ENCODE assay signal across 7 mouse cellular contexts in the genomic region with DNA sequence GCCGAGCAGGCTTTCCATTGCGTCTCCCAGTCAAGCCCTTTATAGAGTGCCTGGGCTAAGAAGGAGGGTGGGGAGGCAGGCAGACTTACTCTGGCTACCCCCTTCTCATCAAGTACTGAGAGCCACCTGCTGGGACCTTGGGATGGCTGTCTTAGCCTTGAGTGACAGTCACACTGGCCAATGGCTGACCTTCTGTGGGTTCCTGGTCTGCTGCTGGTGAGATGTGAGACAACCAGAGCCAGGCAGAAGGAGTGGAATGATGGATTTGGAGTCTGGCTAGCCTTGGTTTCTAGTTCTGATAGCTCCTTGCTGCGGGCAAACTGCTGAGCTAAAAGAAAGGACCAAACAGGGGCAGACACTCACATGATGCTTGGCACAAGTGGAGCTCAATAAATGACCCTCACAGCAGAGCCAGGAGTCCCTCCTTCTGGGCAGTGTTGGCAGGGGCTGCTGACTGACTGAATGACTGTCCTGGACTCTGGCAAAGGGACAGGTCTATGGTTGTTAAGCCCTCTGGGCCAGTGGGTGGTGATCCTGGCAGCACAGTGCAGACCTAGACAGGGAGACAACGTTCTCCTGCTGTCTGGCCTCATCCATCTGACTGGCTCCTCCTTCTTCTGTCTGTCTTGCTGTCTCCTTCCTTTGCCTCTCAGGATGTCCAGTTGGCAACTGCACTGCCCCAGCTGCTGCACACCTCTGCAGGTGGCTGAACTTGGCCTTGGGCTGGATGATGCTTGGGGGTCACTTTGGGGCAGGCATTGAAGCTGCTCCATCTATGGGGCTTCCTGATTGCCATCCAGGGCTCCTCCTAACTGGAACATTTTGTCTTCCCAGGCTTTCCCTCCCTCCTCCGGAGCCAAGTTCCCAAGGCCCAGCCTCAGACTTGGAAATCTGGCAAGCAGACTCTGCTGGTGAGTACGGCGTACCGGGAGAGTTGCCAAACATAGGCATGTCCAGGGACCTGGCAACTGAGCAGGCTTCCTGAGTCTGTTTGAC. TPM values are rescaled to one million over a fixed set of nuclear protein-coding genes. Genes with fewer than 3 reads are reported as not detected.
DNase-seq lines count a peak whose midpoint lies in the region; ATAC-seq lines count a peak whose summit lies in the region.

No protein-coding gene starts in this region.

- intact Hi-C loops in gastrocnemius, postnatal 14 days (cut with DNase I; ENCODE audit: low total_unique reads) = loop anchor here (10.0 kb wide), 1 partner anchor 163 kb away; no protein-coding TSS in a partner anchor

- ATAC-seq in cerebellum, adult (ENCODE audit: insufficient number of reproducible peaks, low FRiP score, low TSS enrichment) = peak; percentile 47

- DNase-seq in ovary, postnatal 36 days (ENCODE audit: low spot score) = peak; percentile 39
- DNase-seq in ovary, postnatal 14 days (ENCODE audit: low spot score) = no peak
- DNase-seq in gastrocnemius, postnatal 14 days = peak; percentile 56
- DNase-seq in left cerebral cortex, adult 11 months (ENCODE audit: low spot score) = peak; percentile 57
- DNase-seq in skeletal muscle tissue, adult 2 months (ENCODE audit: low read depth, low spot score) = peak; percentile 86
- DNase-seq in MN1 (ENCODE audit: low spot score) = no peak

RNA-seq across cellular contexts. Expression of a gene that starts 21.1 kb away (rescaled TPM):
- under 1 TPM; 0.08 to 0.16 TPM for total RNA-seq in gastrocnemius, postnatal 14 days (2021)

Comparison
In these comparisons a context has a peak if more than half of its experiments do, and no peak if none do; other contexts are left out.
1. DNase-seq: peak in ovary, postnatal 36 days (single experiment), gastrocnemius, postnatal 14 days (single experiment), left cerebral cortex, adult 11 months (single experiment) and skeletal muscle tissue, adult 2 months (single experiment); none in ovary, postnatal 14 days (single experiment) and MN1 (single experiment).